Mouse (Mus musculus): ENCODE measurements at regions not wholly inside any gene's neighbourhood (a gene's known extent, or its start where the extent isn't known, plus 50 kb on each side); places are given as distances from the start of the nearest gene placed in this dataset.

DNA sequence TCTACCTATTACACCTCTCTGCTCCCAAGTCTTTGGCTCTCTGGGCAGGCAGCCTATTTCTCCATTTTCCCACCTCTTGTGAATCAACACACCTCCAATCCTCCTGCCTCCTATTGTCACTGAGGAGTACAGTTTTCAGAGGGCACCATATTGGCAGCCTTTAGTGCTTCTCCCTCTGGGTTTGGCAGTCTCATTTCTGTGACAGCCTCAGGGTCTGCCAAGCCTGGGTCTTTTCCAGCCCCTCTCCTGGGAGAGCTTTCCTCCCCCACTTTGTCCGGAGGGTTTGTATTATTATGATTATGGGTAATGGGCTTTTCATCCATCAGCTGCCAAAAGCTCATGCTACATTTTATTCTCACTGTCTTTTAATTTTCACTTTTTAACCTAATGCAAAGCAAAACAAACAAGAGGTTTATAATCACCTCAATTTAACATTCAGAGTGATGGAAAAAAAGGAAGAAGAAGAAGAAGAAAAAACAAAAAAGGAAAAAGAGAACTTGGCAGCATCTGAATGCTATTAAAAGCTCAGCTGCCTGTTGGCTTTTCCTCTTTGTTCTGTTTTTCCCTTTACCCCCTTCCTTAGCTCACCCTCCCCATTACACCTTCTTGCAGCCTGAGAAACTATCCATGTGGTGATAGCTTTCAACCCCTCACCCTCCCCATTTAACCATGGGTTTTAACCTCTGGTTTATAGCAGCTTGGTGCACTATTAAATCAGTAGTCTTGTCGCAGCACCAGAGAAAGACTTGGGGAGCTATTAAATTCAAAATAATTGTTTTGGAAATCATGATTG, 790.5 kb upstream of the Cdh8 start:
- Histone ChIP-seq H3K36me3 (ENCODE audit: control insufficient read depth, insufficient read depth, low read length) (no peaks in the 10 kb centered on the region), H3K9me3 (ENCODE audit: control insufficient read depth, low read length) (no peaks in the 10 kb centered on the region), H3K4me2 (no peak overlapping the region), H3K4me1 (replicated peaks; ENCODE audit: control insufficient read depth, insufficient read depth, low read length) (no peaks in the 10 kb centered on the region), H3K27me3 (replicated peaks; ENCODE audit: control insufficient read depth, insufficient read depth, low read length) (no peaks in the 10 kb centered on the region), H3K27ac (ENCODE audit: low read depth, low read length) (no peak overlapping the region), H3K4me3 (ENCODE audit: low read depth, low read length) (no peak overlapping the region), H3K9ac (ENCODE audit: low read depth, low read length) (no peak overlapping the region)
- DNase-seq (ENCODE audit: low spot score) (no peak), ATAC-seq (replicated peaks; ENCODE audit: low FRiP score) (no peak)
- 76% methylated on average over 2 of the region's 2 CpGs for WGBS

DNA sequence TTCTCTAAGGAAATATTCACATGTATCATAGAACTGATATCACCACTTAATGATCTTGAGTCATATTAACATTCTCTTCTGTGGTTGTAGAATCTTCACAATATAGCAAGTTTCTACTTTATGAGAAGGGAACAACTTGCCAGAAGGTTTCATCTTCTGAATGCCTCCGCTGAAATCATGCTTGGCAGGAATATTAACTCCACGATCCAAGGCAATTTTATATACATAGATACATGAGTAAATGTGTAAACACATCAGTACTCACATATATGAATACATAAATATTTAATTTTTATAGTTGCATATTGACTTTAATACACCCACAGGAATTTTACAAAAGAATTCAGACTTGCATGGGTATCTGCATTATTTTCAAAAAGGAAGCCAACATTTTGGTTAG, 777.0 kb upstream of the Cdh8 start:
- Histone ChIP-seq H3K27ac (ENCODE audit: low read depth, low read length) (no peak overlapping the region), H3K9ac (ENCODE audit: low read depth, low read length) (no peak overlapping the region), H3K36me3 (ENCODE audit: control insufficient read depth, insufficient read depth, low read length) (no peaks in the 10 kb centered on the region), H3K9me3 (ENCODE audit: control insufficient read depth, low read length) (no peaks in the 10 kb centered on the region), H3K4me3 (ENCODE audit: low read depth, low read length) (no peak overlapping the region), H3K4me2 (no peak overlapping the region), H3K4me1 (replicated peaks; ENCODE audit: control insufficient read depth, insufficient read depth, low read length) (no peaks in the 10 kb centered on the region), H3K27me3 (replicated peaks; ENCODE audit: control insufficient read depth, insufficient read depth, low read length) (no peaks in the 10 kb centered on the region)
- 91% methylated on average over 2 of the region's 2 CpGs for WGBS
- DNase-seq (ENCODE audit: low spot score) (no peak), ATAC-seq (replicated peaks; ENCODE audit: low FRiP score) (no peak)

DNA sequence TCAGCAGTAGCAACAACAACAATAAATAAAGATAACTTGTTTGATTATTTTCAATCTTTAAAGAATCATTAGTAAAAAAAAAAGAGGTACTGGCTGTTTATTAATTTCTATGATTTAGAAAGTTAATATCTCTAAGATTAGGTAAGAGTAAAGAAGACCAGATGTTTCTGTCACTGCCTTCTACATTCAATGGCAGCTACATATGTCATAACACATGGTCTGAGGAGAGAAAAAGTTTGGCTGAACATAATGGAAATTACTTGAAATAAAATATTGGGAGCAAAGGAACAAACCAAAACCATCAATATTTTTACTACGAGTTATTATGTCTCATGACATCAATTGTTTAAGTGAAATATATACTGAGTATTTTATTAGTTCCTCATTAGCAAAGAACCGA, 774.4 kb upstream of the Cdh8 start:
- no peak overlapping the region for H3K9ac ChIP-seq (ENCODE audit: low read depth, low read length)
- H3K36me3 ChIP-seq (ENCODE audit: control insufficient read depth, insufficient read depth, low read length) = no peaks in the 10 kb centered on the region
- no peaks in the 10 kb centered on the region for H3K4me1 ChIP-seq (replicated peaks; ENCODE audit: control insufficient read depth, insufficient read depth, low read length)
- no peaks in the 10 kb centered on the region for H3K9me3 ChIP-seq (ENCODE audit: control insufficient read depth, low read length)
- no peak for ATAC-seq (replicated peaks; ENCODE audit: low FRiP score)
- H3K27me3 ChIP-seq (replicated peaks; ENCODE audit: control insufficient read depth, insufficient read depth, low read length) = no peaks in the 10 kb centered on the region
- 73% methylated on average over 2 of the region's 2 CpGs for WGBS
- H3K4me3 ChIP-seq (ENCODE audit: low read depth, low read length) = no peak overlapping the region
- no peak for DNase-seq (ENCODE audit: low spot score)
- no peak overlapping the region for H3K4me2 ChIP-seq
- H3K27ac ChIP-seq (ENCODE audit: low read depth, low read length) = no peak overlapping the region

DNA sequence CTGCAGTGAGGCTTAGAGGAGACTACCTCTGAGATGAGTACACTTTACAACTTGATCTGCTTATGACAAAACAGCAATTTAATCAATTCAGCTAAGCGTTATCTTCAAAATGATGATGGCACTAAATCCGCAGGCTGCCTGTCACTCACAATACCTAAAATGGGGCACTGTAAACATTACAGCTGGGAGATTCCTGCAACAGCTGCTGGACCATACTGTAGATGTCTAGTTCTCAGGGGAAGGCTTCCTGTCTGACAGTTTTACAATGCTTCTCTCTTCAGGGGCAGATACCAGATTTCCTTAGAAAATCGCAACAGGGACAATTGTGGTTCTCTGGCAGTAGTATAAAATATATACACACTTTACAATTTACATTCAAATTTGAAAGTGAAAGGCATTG, 771.7 kb upstream of the Cdh8 start:
- ATAC-seq (replicated peaks; ENCODE audit: low FRiP score) (no peak), DNase-seq (ENCODE audit: low spot score) (no peak)
- no peaks in the 10 kb centered on the region for H3K4me1 ChIP-seq (replicated peaks; ENCODE audit: control insufficient read depth, insufficient read depth, low read length)
- no peaks in the 10 kb centered on the region for H3K27me3 ChIP-seq (replicated peaks; ENCODE audit: control insufficient read depth, insufficient read depth, low read length)
- no peaks in the 10 kb centered on the region for H3K36me3 ChIP-seq (ENCODE audit: control insufficient read depth, insufficient read depth, low read length)
- H3K9me3 ChIP-seq (ENCODE audit: control insufficient read depth, low read length) = no peaks in the 10 kb centered on the region
- no peak overlapping the region for H3K4me3 ChIP-seq (ENCODE audit: low read depth, low read length)
- 84% methylated on average over 3 of the region's 3 CpGs for WGBS
- no peak overlapping the region for H3K27ac ChIP-seq (ENCODE audit: low read depth, low read length)
- no peak overlapping the region for H3K4me2 ChIP-seq
- no peak overlapping the region for H3K9ac ChIP-seq (ENCODE audit: low read depth, low read length)

DNA sequence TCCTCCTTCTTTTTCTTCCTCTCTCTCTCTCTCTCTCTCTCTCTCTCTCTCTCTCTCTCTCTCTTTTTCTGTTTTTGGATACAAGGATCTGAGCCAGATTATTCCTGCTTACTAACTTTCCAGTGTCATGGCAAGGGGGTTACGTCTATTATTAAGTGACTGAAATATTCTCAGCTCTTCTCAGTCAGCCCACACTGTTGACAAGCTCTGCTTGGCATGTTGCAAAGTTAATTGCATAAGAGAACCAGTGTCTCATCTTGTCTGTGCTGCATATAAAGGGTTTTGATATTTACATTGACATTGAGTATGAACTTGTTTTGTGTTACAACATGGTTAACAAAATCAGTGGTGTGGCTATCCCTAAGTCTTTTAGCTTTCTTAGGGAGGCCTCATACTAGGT, 760.2 kb upstream of the Cdh8 start:
- no peak for ATAC-seq (replicated peaks; ENCODE audit: low FRiP score)
- Histone ChIP-seq H3K27me3 (replicated peaks; ENCODE audit: control insufficient read depth, insufficient read depth, low read length) (no peaks in the 10 kb centered on the region), H3K9ac (ENCODE audit: low read depth, low read length) (no peak overlapping the region), H3K36me3 (ENCODE audit: control insufficient read depth, insufficient read depth, low read length) (no peaks in the 10 kb centered on the region), H3K4me3 (ENCODE audit: low read depth, low read length) (no peak overlapping the region), H3K27ac (ENCODE audit: low read depth, low read length) (no peak overlapping the region), H3K4me1 (replicated peaks; ENCODE audit: control insufficient read depth, insufficient read depth, low read length) (no peaks in the 10 kb centered on the region), H3K9me3 (ENCODE audit: control insufficient read depth, low read length) (no peaks in the 10 kb centered on the region), H3K4me2 (no peak overlapping the region)
- no peak for DNase-seq (ENCODE audit: low spot score)
- 77% methylated on average over 1 of the region's 1 CpGs for whole genome bisulfite sequencing

DNA sequence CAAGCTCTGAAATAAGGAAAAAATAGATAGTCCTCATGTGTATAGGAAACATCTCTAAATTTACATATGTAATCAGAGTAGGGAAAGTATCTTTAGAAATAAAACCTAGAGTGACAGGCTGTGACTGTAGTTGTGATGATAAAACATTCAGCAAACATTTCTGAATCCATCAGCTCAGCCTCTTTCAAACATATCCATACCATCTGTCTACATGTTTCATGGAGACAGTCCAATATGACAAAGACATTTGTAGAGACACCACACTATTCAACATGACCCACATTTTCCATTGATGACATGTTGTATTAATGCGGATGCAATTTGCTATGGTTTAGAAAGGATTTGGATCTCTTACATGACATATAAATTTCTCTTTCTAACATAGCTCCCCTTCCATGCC, 729.1 kb upstream of the Cdh8 start:
- ATAC-seq (replicated peaks; ENCODE audit: low FRiP score) = no peak

DNA sequence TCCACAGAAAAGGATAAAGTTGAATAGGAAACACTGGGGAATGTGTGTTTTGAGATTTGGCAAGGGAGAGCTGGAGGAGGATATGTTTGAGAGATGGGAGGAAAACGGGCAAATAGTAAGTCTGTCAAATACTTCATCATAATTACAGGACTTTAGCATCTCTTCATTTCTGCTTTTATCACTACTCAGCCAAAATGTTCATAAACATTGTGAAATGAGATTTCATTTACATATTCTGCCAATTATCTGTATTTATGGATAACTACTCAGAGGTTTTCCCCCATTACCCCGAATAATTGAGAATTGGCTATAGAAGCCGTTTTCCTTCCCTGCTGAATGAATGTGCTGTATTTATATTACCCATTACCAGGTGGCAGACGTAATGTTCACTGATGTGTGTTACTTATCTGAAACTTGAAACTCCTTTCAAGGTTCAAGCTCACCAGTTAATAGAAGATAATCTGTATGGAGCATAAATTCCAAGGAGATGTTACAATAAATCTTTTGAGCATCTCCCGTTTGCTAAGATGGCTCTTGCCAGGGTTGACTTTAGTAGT, 727.9 kb upstream of the Cdh8 start:
- Histone ChIP-seq H3K4me2 (no peak overlapping the region), H3K4me1 (replicated peaks; ENCODE audit: control insufficient read depth, insufficient read depth, low read length) (no peaks in the 10 kb centered on the region), H3K4me3 (ENCODE audit: low read depth, low read length) (no peak overlapping the region), H3K36me3 (ENCODE audit: control insufficient read depth, insufficient read depth, low read length) (no peaks in the 10 kb centered on the region), H3K27me3 (replicated peaks; ENCODE audit: control insufficient read depth, insufficient read depth, low read length) (no peaks in the 10 kb centered on the region), H3K9ac (ENCODE audit: low read depth, low read length) (no peak overlapping the region), H3K27ac (ENCODE audit: low read depth, low read length) (no peak overlapping the region), H3K9me3 (ENCODE audit: control insufficient read depth, low read length) (no peaks in the 10 kb centered on the region)
- 76% methylated on average over 5 of the region's 5 CpGs for WGBS
- ATAC-seq (replicated peaks; ENCODE audit: low FRiP score) = no peak
- no peak for DNase-seq (ENCODE audit: low spot score)

More for the DNA sequence above, 729.1 kb upstream of the Cdh8 start:
- no peaks in the 10 kb centered on the region for H3K36me3 ChIP-seq (ENCODE audit: control insufficient read depth, insufficient read depth, low read length)
- H3K27ac ChIP-seq (ENCODE audit: low read depth, low read length) = no peak overlapping the region
- no peaks in the 10 kb centered on the region for H3K4me1 ChIP-seq (replicated peaks; ENCODE audit: control insufficient read depth, insufficient read depth, low read length)
- no peak overlapping the region for H3K4me2 ChIP-seq
- WGBS = 92% methylated on average over 1 of the region's 1 CpGs
- H3K9me3 ChIP-seq (ENCODE audit: control insufficient read depth, low read length) = no peaks in the 10 kb centered on the region
- DNase-seq (ENCODE audit: low spot score) = no peak
- no peaks in the 10 kb centered on the region for H3K27me3 ChIP-seq (replicated peaks; ENCODE audit: control insufficient read depth, insufficient read depth, low read length)
- no peak overlapping the region for H3K9ac ChIP-seq (ENCODE audit: low read depth, low read length)
- no peak overlapping the region for H3K4me3 ChIP-seq (ENCODE audit: low read depth, low read length)

DNA sequence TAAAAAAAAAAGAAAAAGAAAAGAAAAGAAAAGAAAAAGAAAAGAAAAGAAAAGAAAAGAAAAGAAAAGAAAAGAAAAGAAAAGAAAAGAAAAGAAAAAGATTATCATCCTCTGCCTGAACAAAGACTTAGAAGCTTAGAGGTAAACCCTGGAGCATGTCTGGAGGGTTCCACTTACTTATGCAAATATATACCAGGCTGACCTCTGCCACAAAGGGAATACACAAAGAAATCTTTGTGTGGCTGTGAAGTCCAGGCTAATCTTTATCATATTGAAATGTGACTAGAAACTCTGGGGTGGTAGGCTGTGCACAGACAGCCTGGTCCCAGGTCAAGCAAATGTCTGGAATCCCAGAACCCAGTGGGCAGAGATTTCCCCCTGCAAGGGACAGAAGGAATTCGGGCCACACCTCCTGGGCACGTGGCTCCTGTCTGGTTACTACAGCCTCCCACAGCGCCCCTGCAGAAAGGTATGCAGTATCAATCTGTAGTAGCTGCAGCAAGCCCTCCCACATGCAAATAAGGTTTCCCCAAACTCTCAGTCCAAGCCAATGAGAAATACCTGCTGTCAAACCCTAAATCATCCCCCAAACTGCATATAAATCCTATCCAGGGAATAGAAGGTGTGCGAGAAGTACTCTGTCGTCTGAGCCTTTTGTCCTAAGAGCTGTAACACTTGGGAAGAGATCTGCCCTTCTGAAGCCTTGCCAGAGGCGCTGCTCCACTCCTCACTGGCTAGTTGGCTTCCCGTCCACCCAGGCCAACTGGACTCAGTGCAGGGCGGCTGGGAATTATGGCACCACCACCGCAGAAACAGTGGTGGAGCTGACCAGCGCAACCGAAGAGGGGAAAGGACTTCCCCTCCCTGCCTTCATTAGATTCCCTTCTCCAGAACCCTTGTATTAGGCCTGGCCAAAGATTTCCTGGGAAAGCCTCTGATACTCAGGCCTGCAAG, 688.4 kb upstream of the Cdh8 start:
- H3K4me1 ChIP-seq (replicated peaks; ENCODE audit: control insufficient read depth, insufficient read depth, low read length) = no peaks in the 10 kb centered on the region
- DNase-seq (ENCODE audit: low spot score) = no peak
- H3K4me3 ChIP-seq (ENCODE audit: low read depth, low read length) = no peak overlapping the region
- ATAC-seq (replicated peaks; ENCODE audit: low FRiP score) = no peak
- H3K9ac ChIP-seq (ENCODE audit: low read depth, low read length) = no peak overlapping the region
- no peaks in the 10 kb centered on the region for H3K36me3 ChIP-seq (ENCODE audit: control insufficient read depth, insufficient read depth, low read length)
- H3K4me2 ChIP-seq = no peak overlapping the region
- no peak overlapping the region for H3K27ac ChIP-seq (ENCODE audit: low read depth, low read length)
- H3K27me3 ChIP-seq (replicated peaks; ENCODE audit: control insufficient read depth, insufficient read depth, low read length) = no peaks in the 10 kb centered on the region
- 53% methylated on average over 11 of the region's 11 CpGs for WGBS
- no peaks in the 10 kb centered on the region for H3K9me3 ChIP-seq (ENCODE audit: control insufficient read depth, low read length)
